Mouse (Mus musculus): ENCODE results near the gene Adamts18. TPM values are rescaled to one million over a fixed set of nuclear protein-coding genes. Genes with fewer than 3 reads are reported as not detected.
"Not testable (repeated sequence)": the region's sequence is repeated elsewhere in the genome, so short reads cannot be mapped to it uniquely, and the experiment has no call there.

Gene Adamts18
- total and polyA plus RNA-seq, 2 experiments from 2014 or later, result 0.04 to 0.20 TPM

DNA sequence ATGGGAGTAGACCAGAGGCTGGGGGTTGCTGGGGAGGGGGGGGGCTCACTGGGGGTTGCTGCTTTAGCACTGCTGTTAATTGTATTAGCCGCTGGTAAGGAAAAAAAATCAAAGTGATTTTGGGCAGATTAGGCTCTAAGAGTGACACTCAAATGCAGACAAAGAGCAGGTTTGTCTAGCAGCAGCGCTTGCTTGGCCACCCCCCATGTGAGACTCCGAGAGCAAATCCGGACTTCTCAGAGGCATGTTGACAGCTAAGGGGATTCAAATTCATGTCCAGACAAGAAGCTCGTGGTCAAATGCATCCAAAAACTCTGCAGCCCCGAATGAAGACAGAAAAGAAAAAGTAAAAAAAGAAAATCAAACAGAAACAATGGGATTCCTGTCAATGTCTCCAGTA, 34.6 kb downstream of the Adamts18 start:
- no peak overlapping the region for H3K9ac ChIP-seq (replicated peaks; ENCODE audit: low read depth, low read length)
- H3K4me2 ChIP-seq (ENCODE audit: low read depth, low read length), result no peak overlapping the region
- no peaks in the 10 kb centered on the region for H3K27me3 ChIP-seq (ENCODE audit: control insufficient read depth, insufficient read depth, low read length)
- 45% methylated on average over 6 of the region's 6 CpGs for WGBS
- TF ChIP-seq CTCF (IDR thresholded peaks at IDR 0.05; ENCODE audit: low read depth) (no peak), EP300 (IDR thresholded peaks at IDR 0.05; ENCODE audit: low read depth) (no peak)
- DNase-seq (ENCODE audit: low spot score) (no peak), ATAC-seq (ENCODE audit: insufficient read depth, low read depth) (no peak)
- no peak overlapping the region for H3K4me3 ChIP-seq (ENCODE audit: low read depth, low read length)
- H3K27ac ChIP-seq (ENCODE audit: low read depth), result no peak overlapping the region
- H3K9me3 ChIP-seq (replicated peaks; ENCODE audit: control insufficient read depth, low read length), result no peaks in the 10 kb centered on the region
- H3K4me1 ChIP-seq (ENCODE audit: control insufficient read depth, insufficient read depth), result no peaks in the 10 kb centered on the region
- no peaks in the 10 kb centered on the region for H3K36me3 ChIP-seq (replicated peaks; ENCODE audit: control insufficient read depth, insufficient read depth, low read length)

DNA sequence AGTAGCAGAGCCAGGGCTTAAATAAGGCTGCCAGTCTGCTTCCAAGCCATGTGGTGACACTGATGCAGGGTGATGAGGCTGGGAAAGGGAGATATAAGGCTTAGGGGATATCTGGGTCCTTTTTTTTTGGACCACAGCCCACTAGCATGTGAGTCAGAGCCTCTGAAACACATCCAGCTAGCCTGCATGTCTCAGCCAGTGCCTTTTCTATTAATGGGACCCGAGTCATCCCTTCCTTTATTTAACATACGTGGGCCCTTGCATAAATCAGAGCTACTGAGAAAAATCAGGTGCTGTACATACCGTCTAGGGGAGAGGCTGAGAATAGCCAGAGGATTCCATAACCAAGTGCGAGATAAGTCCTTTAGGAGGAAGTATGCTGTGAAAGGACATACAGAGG, 37.0 kb downstream of the Adamts18 start:
- 24% methylated on average over 4 of the region's 4 CpGs for WGBS
- no peaks in the 10 kb centered on the region for H3K27me3 ChIP-seq (ENCODE audit: control insufficient read depth, insufficient read depth, low read length)
- H3K4me3 ChIP-seq (ENCODE audit: low read depth, low read length), result no peak overlapping the region

GRCm38 (mm10) chr8:113809929-113810328, 38.6 kb downstream of the Adamts18 start:
- H3K27ac ChIP-seq (ENCODE audit: low read depth), result no peak overlapping the region
- no peak for DNase-seq (ENCODE audit: low spot score)
- no peak for TF ChIP-seq EP300 (IDR thresholded peaks at IDR 0.05; ENCODE audit: low read depth)
- TF ChIP-seq CTCF (IDR thresholded peaks at IDR 0.05; ENCODE audit: low read depth), result no peak
- H3K36me3 ChIP-seq (replicated peaks; ENCODE audit: control insufficient read depth, insufficient read depth, low read length), result no peaks in the 10 kb centered on the region
- H3K9me3 ChIP-seq (replicated peaks; ENCODE audit: control insufficient read depth, low read length), result no peaks in the 10 kb centered on the region
- no peaks in the 10 kb centered on the region for H3K27me3 ChIP-seq (ENCODE audit: control insufficient read depth, insufficient read depth, low read length)
- ATAC-seq (ENCODE audit: insufficient read depth, low read depth), result no peak
- WGBS, result 78% methylated on average over 5 of the region's 5 CpGs
- H3K4me2 ChIP-seq (ENCODE audit: low read depth, low read length), result no peak overlapping the region
- H3K4me1 ChIP-seq (ENCODE audit: control insufficient read depth, insufficient read depth), result no peaks in the 10 kb centered on the region
- H3K9ac ChIP-seq (replicated peaks; ENCODE audit: low read depth, low read length), result no peak overlapping the region
- no peak overlapping the region for H3K4me3 ChIP-seq (ENCODE audit: low read depth, low read length)

More for the DNA sequence above, 37.0 kb downstream of the Adamts18 start:
- no peak for TF ChIP-seq CTCF (IDR thresholded peaks at IDR 0.05; ENCODE audit: low read depth)
- TF ChIP-seq EP300 (IDR thresholded peaks at IDR 0.05; ENCODE audit: low read depth), result no peak
- no peak for DNase-seq (ENCODE audit: low spot score)
- H3K36me3 ChIP-seq (replicated peaks; ENCODE audit: control insufficient read depth, insufficient read depth, low read length), result no peaks in the 10 kb centered on the region
- no peak overlapping the region for H3K9ac ChIP-seq (replicated peaks; ENCODE audit: low read depth, low read length)
- H3K4me1 ChIP-seq (ENCODE audit: control insufficient read depth, insufficient read depth), result no peaks in the 10 kb centered on the region
- peak; percentile 20; the same call in 1 of the 2 replicates for ATAC-seq (ENCODE audit: insufficient read depth, low read depth)
- no peak overlapping the region for H3K4me2 ChIP-seq (ENCODE audit: low read depth, low read length)
- H3K9me3 ChIP-seq (replicated peaks; ENCODE audit: control insufficient read depth, low read length), result no peaks in the 10 kb centered on the region
- H3K27ac ChIP-seq (ENCODE audit: low read depth), result no peak overlapping the region

GRCm38 (mm10) chr8:113803830-113804611, 44.5 kb downstream of the Adamts18 start:
- Histone ChIP-seq H3K36me3 (replicated peaks; ENCODE audit: control insufficient read depth, insufficient read depth, low read length) (no peaks in the 10 kb centered on the region), H3K4me1 (ENCODE audit: control insufficient read depth, insufficient read depth) (no peaks in the 10 kb centered on the region), H3K27ac (ENCODE audit: low read depth) (no peak overlapping the region), H3K4me3 (ENCODE audit: low read depth, low read length) (no peak overlapping the region), H3K4me2 (ENCODE audit: low read depth, low read length) (no peak overlapping the region), H3K9ac (replicated peaks; ENCODE audit: low read depth, low read length) (no peak overlapping the region), H3K9me3 (replicated peaks; ENCODE audit: control insufficient read depth, low read length) (no peaks in the 10 kb centered on the region), H3K27me3 (ENCODE audit: control insufficient read depth, insufficient read depth, low read length) (no peaks in the 10 kb centered on the region)
- no peak for ATAC-seq (ENCODE audit: insufficient read depth, low read depth)
- 79% methylated on average over 12 of the region's 12 CpGs for WGBS
- no peak for TF ChIP-seq EP300 (IDR thresholded peaks at IDR 0.05; ENCODE audit: low read depth)
- no peak for TF ChIP-seq CTCF (IDR thresholded peaks at IDR 0.05; ENCODE audit: low read depth)
- DNase-seq (ENCODE audit: low spot score), result no peak

DNA sequence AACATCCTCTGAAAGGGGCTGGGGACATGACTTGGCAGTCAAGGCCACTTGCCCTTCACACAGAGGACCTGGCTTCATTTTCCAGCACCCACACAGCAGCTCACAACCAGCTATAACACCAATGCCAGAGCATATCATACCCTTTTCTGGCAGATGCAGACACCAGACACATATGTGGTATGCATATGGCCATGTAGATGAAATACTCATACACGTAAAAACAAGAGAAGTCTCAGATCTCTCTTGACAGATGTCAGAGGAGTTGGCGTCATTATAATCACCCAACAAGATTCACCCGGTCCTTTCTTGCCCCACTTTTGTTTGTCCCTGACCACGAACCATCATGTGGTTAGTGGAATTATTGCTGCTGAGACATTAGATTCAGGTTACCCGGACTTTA, 47.0 kb downstream of the Adamts18 start:
- Histone ChIP-seq H3K9me3 (replicated peaks; ENCODE audit: control insufficient read depth, low read length) (no peaks in the 10 kb centered on the region), H3K4me1 (ENCODE audit: control insufficient read depth, insufficient read depth) (no peaks in the 10 kb centered on the region), H3K4me2 (ENCODE audit: low read depth, low read length) (no peak overlapping the region), H3K4me3 (ENCODE audit: low read depth, low read length) (no peak overlapping the region), H3K27me3 (ENCODE audit: control insufficient read depth, insufficient read depth, low read length) (no peaks in the 10 kb centered on the region), H3K27ac (ENCODE audit: low read depth) (no peak overlapping the region), H3K9ac (replicated peaks; ENCODE audit: low read depth, low read length) (no peak overlapping the region), H3K36me3 (replicated peaks; ENCODE audit: control insufficient read depth, insufficient read depth, low read length) (no peaks in the 10 kb centered on the region)
- TF ChIP-seq CTCF (IDR thresholded peaks at IDR 0.05; ENCODE audit: low read depth) (no peak), EP300 (IDR thresholded peaks at IDR 0.05; ENCODE audit: low read depth) (no peak)
- no peak for ATAC-seq (ENCODE audit: insufficient read depth, low read depth)
- 75% methylated on average over 5 of the region's 5 CpGs for WGBS
- DNase-seq (ENCODE audit: low spot score), result no peak

DNA sequence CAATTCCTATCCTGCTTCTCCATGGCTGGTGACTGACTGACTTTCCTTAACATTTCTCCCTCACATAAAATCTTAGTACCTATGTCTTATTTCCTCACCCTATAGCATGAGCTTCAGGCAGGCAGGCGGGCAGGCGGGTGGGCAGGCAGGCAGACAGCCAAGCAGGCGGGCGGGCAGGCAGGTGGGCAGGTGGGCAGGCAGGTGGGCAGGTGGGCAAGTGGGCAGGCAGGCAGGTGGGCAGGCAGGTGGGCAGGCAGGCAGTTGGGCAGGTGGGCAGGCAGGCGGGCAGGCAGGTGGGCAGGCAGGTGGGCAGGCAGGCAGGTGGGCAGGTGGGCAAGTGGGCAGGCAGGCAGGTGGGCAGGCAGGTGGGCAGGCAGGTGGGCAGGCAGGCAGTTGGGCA, 48.0 kb downstream of the Adamts18 start:
- not testable (repeated sequence) for DNase-seq (ENCODE audit: low spot score); H3K4me3 ChIP-seq (ENCODE audit: low read depth, low read length); H3K27me3 ChIP-seq (ENCODE audit: control insufficient read depth, insufficient read depth, low read length); H3K9ac ChIP-seq (replicated peaks; ENCODE audit: low read depth, low read length); ATAC-seq (ENCODE audit: insufficient read depth, low read depth); H3K36me3 ChIP-seq (replicated peaks; ENCODE audit: control insufficient read depth, insufficient read depth, low read length); H3K4me1 ChIP-seq (ENCODE audit: control insufficient read depth, insufficient read depth); H3K9me3 ChIP-seq (replicated peaks; ENCODE audit: control insufficient read depth, low read length); H3K27ac ChIP-seq (ENCODE audit: low read depth); H3K4me2 ChIP-seq (ENCODE audit: low read depth, low read length)
- whole genome bisulfite sequencing, result 89% methylated on average over 5 of the region's 5 CpGs

Measured in heart, postnatal 0 days (tissue).